Mouse (Mus musculus): Measurements from ENCODE around the gene Pou5f2. TPM values are rescaled to one million over a fixed set of nuclear protein-coding genes. Genes with fewer than 3 reads are reported as not detected.

Gene Pou5f2
- polyA plus RNA-seq (2016; fragmentation: Nextera tagmentation; extraction: Ambion mirVana): 1.6 and 2.2 TPM in 2 replicates

DNA sequence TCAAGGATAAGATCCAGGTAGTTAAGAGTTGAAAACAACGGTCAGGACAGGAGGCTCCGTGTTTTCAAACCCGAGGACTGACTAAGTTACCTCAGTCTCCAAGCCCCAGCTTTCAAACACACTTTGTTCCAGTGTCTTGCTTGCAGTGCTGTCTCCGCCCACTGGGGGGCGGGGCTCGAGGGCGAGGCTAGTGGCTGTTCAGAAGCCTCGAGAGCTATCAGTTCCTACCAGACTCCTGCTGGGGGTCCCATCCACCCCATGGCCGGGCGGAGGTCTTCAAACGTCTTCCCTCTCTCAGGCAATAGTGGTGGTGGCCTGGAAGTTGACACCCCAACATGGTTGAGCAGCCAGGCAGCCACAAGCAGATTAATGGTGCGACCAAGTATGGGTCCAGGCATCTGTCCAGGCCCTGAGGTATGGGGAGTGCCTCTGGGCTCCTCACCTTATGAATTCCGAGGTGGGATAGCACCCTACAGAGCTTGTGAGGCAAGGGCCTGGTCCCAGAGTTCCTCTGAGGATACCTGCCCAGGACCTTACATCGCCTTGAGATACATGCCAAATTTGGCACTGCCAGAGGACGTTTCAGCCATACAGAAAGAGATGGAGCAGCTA lies at the start of gene Pou5f2:
TSS of gene Pou5f2 (plus strand) at position 220 of the 612 bp plus-strand sequence.
- Histone ChIP-seq H3K4me1 (peaks cover 4% of the 10 kb centered on the region), H3K27ac (replicated peaks) (peak within 1 kb of the TSS; percentile 24; the same call in 1 of the 2 replicates), H3K36me3 (replicated peaks) (peaks cover 11% of the 10 kb centered on the region), H3K4me3 (no peak within 1 kb of the TSS), H3K9me3 (no peaks in the 10 kb centered on the region), H3K27me3 (replicated peaks; ENCODE audit: low read depth, poor library complexity, severe bottlenecking) (no peaks in the 10 kb centered on the region)
- 60% methylated on average over 15 of the region's 15 CpGs for WGBS
- peak; percentile 46 for DNase-seq (ENCODE audit: low spot score)

GRCm38 (mm10) chr13:77976248-77976647 lies 48.5 kb upstream of the Pou5f2 start:
- Histone ChIP-seq H3K9me3 (no peaks in the 10 kb centered on the region), H3K4me3 (no peak overlapping the region), H3K4me1 (no peaks in the 10 kb centered on the region; the same call in 1 of the 2 replicates), H3K36me3 (replicated peaks) (no peaks in the 10 kb centered on the region), H3K27ac (replicated peaks) (no peak overlapping the region), H3K27me3 (replicated peaks; ENCODE audit: low read depth, poor library complexity, severe bottlenecking) (no peaks in the 10 kb centered on the region)
- DNase-seq (ENCODE audit: low spot score): no peak
- WGBS: 86% methylated on average over 3 of the region's 3 CpGs

- Histone ChIP-seq H3K4me1 (peaks cover 2% of the 10 kb centered on the region), H3K27ac (replicated peaks) (no peak overlapping the region), H3K4me3 (no peak overlapping the region), H3K27me3 (replicated peaks; ENCODE audit: low read depth, poor library complexity, severe bottlenecking) (no peaks in the 10 kb centered on the region), H3K9me3 (no peaks in the 10 kb centered on the region), H3K36me3 (replicated peaks) (no peaks in the 10 kb centered on the region)
- no peak for DNase-seq (ENCODE audit: low spot score)
- WGBS: 58% methylated on average over 1 of the region's 1 CpGs
These were observed 47.6 kb upstream of the Pou5f2 start for GRCm38 (mm10) chr13:77977121-77977520.

DNA sequence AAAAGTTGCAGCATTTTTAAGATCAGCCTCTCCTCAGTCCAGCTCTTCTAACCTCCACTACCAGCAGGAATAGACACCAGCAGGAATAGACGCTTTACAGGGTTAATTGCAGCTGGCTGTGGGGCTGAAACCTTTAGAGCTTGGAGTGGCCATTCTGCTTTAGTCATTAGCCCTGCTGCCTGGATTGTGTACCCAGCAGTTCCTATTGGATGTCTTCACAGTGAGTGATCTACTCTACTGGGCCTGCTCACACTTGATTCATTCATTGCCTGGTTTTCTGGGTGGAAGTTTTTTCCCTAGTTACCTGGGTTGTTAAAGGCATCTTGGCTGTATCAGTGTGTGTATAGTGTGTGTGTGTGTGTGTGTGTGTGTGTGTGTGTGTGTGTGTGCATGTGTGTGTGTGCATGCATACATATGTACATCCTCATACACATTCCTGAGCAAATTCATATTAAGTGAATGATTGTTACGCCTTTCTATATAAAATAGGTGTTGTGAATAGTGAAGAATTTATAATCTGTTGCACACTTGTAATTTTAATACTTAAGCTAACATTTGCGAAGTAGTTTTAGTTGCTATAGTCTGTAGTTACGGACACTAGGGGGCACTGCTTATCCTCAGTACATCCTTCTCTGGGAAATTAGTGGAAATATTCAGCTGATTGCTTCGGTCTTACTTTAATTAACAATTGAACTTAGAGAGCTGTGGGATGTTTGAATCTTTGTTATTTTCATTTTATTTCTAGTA lies 42.4 kb upstream of the Pou5f2 start:
- H3K27ac ChIP-seq (replicated peaks): no peak overlapping the region
- 28% methylated on average over 5 of the region's 5 CpGs for WGBS
- peak; percentile 18 for DNase-seq (ENCODE audit: low spot score)

DNA sequence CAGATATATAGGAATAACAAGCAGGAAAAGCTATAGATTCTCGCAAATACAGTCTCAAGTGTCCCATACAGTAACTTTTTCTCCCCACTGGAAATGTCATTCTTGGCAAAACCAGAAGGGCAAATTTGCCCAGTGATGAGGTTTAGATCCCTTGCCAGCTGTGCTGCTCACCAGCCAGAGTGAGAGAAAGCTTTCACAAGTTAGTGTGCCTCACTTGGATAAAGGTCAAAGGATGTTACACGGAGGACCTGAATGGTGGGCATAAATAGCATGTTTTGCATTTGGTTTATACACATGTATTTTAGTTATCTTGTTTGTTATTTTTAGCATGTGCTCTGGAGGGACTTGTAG lies 41.9 kb upstream of the Pou5f2 start:
- H3K36me3 ChIP-seq (replicated peaks): no peaks in the 10 kb centered on the region
- 76% methylated on average over 2 of the region's 2 CpGs for WGBS
- no peak overlapping the region for H3K27ac ChIP-seq (replicated peaks)
- DNase-seq (ENCODE audit: low spot score): no peak
- H3K9me3 ChIP-seq: no peaks in the 10 kb centered on the region
- H3K4me1 ChIP-seq: peaks cover 7% of the 10 kb centered on the region; the same call in 1 of the 2 replicates
- no peak overlapping the region for H3K4me3 ChIP-seq
- no peaks in the 10 kb centered on the region for H3K27me3 ChIP-seq (replicated peaks; ENCODE audit: low read depth, poor library complexity, severe bottlenecking)

More for the DNA sequence above, 42.4 kb upstream of the Pou5f2 start:
- no peaks in the 10 kb centered on the region for H3K36me3 ChIP-seq (replicated peaks)
- no peaks in the 10 kb centered on the region for H3K9me3 ChIP-seq
- H3K27me3 ChIP-seq (replicated peaks; ENCODE audit: low read depth, poor library complexity, severe bottlenecking): no peaks in the 10 kb centered on the region
- H3K4me3 ChIP-seq: no peak overlapping the region
- H3K4me1 ChIP-seq: peaks cover 7% of the 10 kb centered on the region

DNA sequence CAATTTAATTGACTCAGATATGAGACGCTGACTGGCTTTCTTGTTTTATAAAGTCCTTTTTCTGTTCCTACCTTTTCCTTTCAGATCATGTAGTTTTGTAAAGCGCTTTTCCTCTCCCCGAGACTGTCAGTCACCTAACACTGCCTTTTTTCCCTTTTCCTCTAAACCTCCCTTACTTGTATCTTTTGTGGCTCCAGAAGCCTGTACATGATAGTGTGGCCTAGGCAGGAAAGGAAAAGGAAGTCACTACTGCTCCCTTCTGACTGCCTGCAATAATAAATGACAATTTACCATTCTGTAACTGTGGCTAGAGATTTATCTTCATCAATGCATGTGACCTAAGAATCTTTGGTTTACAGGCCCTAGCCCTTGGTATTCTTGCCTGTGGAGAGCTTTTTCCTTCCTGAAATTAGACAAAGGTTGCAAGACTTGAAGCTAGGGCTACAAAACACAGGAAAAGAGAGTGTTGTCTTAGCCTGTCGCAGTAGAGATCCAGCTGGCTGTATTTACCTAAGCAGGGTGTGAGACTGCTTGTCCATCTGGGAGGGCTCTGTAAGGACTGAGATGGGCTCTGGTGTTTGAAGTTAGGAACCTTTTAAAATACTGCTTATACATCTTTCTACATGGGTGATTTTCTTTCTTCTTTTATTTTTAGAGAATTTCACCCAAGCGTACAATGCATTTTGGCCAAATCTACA lies 33.4 kb upstream of the Pou5f2 start:
- H3K27ac ChIP-seq (replicated peaks): no peak overlapping the region
- no peaks in the 10 kb centered on the region for H3K27me3 ChIP-seq (replicated peaks; ENCODE audit: low read depth, poor library complexity, severe bottlenecking)
- WGBS: 78% methylated on average over 5 of the region's 5 CpGs
- H3K9me3 ChIP-seq: no peaks in the 10 kb centered on the region
- H3K4me3 ChIP-seq: no peak overlapping the region
- no peaks in the 10 kb centered on the region for H3K36me3 ChIP-seq (replicated peaks)
- no peak for DNase-seq (ENCODE audit: low spot score)
- H3K4me1 ChIP-seq: 0 out of 2 replicates have a peak, but pooled peaks cover 3% of the 10 kb centered on the region

GRCm38 (mm10) chr13:78004649-78005048 lies 20.1 kb upstream of the Pou5f2 start:
- H3K4me3 ChIP-seq: no peak overlapping the region
- no peak for DNase-seq (ENCODE audit: low spot score)
- H3K27me3 ChIP-seq (replicated peaks; ENCODE audit: low read depth, poor library complexity, severe bottlenecking): no peaks in the 10 kb centered on the region
- WGBS: 77% methylated on average over 4 of the region's 4 CpGs
- H3K4me1 ChIP-seq: peaks cover 4% of the 10 kb centered on the region; the same call in 1 of the 2 replicates
- no peaks in the 10 kb centered on the region for H3K9me3 ChIP-seq
- H3K36me3 ChIP-seq (replicated peaks): no peaks in the 10 kb centered on the region
- H3K27ac ChIP-seq (replicated peaks): no peak overlapping the region

- Histone ChIP-seq H3K27me3 (replicated peaks; ENCODE audit: low read depth, poor library complexity, severe bottlenecking) (no peaks in the 10 kb centered on the region), H3K9me3 (no peaks in the 10 kb centered on the region), H3K36me3 (replicated peaks) (no peaks in the 10 kb centered on the region), H3K4me3 (no peak overlapping the region), H3K27ac (replicated peaks) (no peak overlapping the region), H3K4me1 (peaks cover 4% of the 10 kb centered on the region; the same call in 1 of the 2 replicates)
- 32% methylated on average over 3 of the region's 3 CpGs for WGBS
- no peak for DNase-seq (ENCODE audit: low spot score)
These were observed 19.4 kb upstream of the Pou5f2 start for GRCm38 (mm10) chr13:78005344-78005743.

GRCm38 (mm10) chr13:78010176-78010575 lies 14.5 kb upstream of the Pou5f2 start:
- no peak overlapping the region for H3K4me3 ChIP-seq
- 95% methylated on average over 1 of the region's 1 CpGs for WGBS

DNA sequence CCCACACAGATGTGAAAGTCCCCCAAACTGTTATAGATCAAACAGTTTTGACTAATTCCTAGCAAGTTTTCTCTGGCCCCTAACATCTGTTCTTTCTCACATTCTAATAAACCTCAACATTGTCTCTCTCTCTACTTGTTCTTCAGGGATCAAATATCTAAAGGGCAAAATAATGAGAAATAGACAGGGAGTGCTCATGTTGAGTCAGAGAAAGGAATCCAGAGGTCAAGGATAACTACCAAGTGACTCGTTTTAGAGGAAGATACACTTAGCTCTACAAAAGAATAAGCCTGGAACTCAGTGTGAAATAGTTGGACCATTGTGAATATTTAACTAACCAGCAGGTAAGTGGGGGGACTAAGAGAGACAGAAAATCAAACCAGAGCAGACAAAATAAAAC lies 8.1 kb downstream of the Pou5f2 start:
- Histone ChIP-seq H3K4me1 (no peaks in the 10 kb centered on the region), H3K36me3 (replicated peaks) (no peaks in the 10 kb centered on the region), H3K4me3 (no peak overlapping the region), H3K27ac (replicated peaks) (no peak overlapping the region), H3K27me3 (replicated peaks; ENCODE audit: low read depth, poor library complexity, severe bottlenecking) (no peaks in the 10 kb centered on the region), H3K9me3 (no peaks in the 10 kb centered on the region)
- 26% methylated on average over 1 of the region's 1 CpGs for WGBS
- no peak for DNase-seq (ENCODE audit: low spot score)

More at GRCm38 (mm10) chr13:78010176-78010575, 14.5 kb upstream of the Pou5f2 start:
- Histone ChIP-seq H3K9me3 (no peaks in the 10 kb centered on the region), H3K36me3 (replicated peaks) (no peaks in the 10 kb centered on the region), H3K27ac (replicated peaks) (no peak overlapping the region), H3K27me3 (replicated peaks; ENCODE audit: low read depth, poor library complexity, severe bottlenecking) (no peaks in the 10 kb centered on the region), H3K4me1 (peaks cover 4% of the 10 kb centered on the region; the same call in 1 of the 2 replicates)
- DNase-seq (ENCODE audit: low spot score): no peak

GRCm38 (mm10) chr13:78037203-78037602 lies 12.5 kb downstream of the Pou5f2 start:
- H3K27me3 ChIP-seq (replicated peaks; ENCODE audit: low read depth, poor library complexity, severe bottlenecking): no peaks in the 10 kb centered on the region
- no peak for DNase-seq (ENCODE audit: low spot score)
- no peaks in the 10 kb centered on the region for H3K9me3 ChIP-seq
- no peak overlapping the region for H3K4me3 ChIP-seq
- 70% methylated on average over 1 of the region's 1 CpGs for WGBS
- H3K27ac ChIP-seq (replicated peaks): no peak overlapping the region
- H3K36me3 ChIP-seq (replicated peaks): no peaks in the 10 kb centered on the region
- H3K4me1 ChIP-seq: no peaks in the 10 kb centered on the region

GRCm38 (mm10) chr13:78043203-78043602 lies 18.5 kb downstream of the Pou5f2 start:
- DNase-seq (ENCODE audit: low spot score): no peak
- H3K27me3 ChIP-seq (replicated peaks; ENCODE audit: low read depth, poor library complexity, severe bottlenecking): 0 out of 2 replicates have a peak, but pooled peaks cover 3% of the 10 kb centered on the region
- H3K4me1 ChIP-seq: peaks cover 7% of the 10 kb centered on the region; the same call in 1 of the 2 replicates
- H3K4me3 ChIP-seq: no peak overlapping the region
- WGBS: 77% methylated on average over 6 of the region's 6 CpGs
- H3K36me3 ChIP-seq (replicated peaks): no peaks in the 10 kb centered on the region
- H3K27ac ChIP-seq (replicated peaks): no peak overlapping the region
- no peaks in the 10 kb centered on the region for H3K9me3 ChIP-seq
